Mouse (Mus musculus) C2C12 (cell line): ENCODE measurements at regions not wholly inside any gene's neighbourhood (a gene's known extent, or its start where the extent isn't known, plus 50 kb on each side); places are given as distances from the start of the nearest gene placed in this dataset.

Experiments used
- CEBPB ChIP-seq: IDR thresholded peaks from one replicate; pipeline ENCODE4 v1.6.1; 2011; ENCODE audit warnings: low read depth, mild to moderate bottlenecking, control low read depth, moderate library complexity
- CTCF ChIP-seq: IDR thresholded peaks from one replicate; pipeline ENCODE4 v1.5.1; 2011; ENCODE audit not compliant: control insufficient read depth, insufficient read depth, insufficient read length
- FOSL1 ChIP-seq: IDR thresholded peaks from one replicate; pipeline ENCODE4 v1.8.0; 2011; ENCODE audit warnings: mild to moderate bottlenecking, low read length; ENCODE audit not compliant: poor library complexity, insufficient read depth, severe bottlenecking
- MAX ChIP-seq: IDR thresholded peaks from one replicate; pipeline ENCODE4 v1.6.1; 2011; ENCODE audit warnings: mild to moderate bottlenecking, control low read depth
- MYOD1 ChIP-seq: IDR thresholded peaks from one replicate; pipeline ENCODE4 v1.6.1; 2011; ENCODE audit warnings: low read depth; ENCODE audit not compliant: control insufficient read depth, insufficient read length
- MYOG ChIP-seq: IDR thresholded peaks from one replicate; pipeline ENCODE4 v1.6.1; 2011; ENCODE audit not compliant: control insufficient read depth, insufficient read length; ENCODE audit errors: extremely low read depth
- USF1 ChIP-seq: IDR thresholded peaks from one replicate; pipeline ENCODE4 v1.6.1; 2011; ENCODE audit warnings: low read depth, mild to moderate bottlenecking, control low read depth, moderate library complexity

DNA sequence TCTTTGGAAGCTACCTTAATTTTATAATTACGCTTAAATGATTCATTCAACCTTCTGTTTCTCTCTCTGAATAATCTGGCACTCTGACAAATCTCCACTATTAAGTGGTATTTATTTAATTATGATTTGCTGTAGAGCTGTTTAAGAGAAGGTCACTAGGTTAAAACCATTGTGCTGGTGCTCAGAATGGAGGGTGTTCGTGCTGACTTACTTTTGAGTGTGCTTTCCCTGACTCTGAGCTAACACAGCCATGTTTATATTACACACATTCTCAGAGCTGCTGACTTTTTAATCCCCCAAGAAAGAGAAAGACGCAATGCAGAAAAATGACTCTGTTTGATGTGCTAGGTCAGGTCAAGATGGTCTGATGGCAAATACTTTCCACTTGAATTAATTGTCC is 86.4 kb downstream of the Osr1 start:
- TF ChIP-seq CTCF (no peak), MAX (no peak), MYOG (no peak), MYOD1 (no peak), FOSL1 (no peak), USF1 (no peak), CEBPB (no peak)
